Comparison of ENCODE assay signal across 20 mouse cellular contexts in genomic region chr15:102346444-102346843, GRCm38 (mm10). TPM values are rescaled to one million over a fixed set of nuclear protein-coding genes. Genes with fewer than 3 reads are reported as not detected.
DNase-seq lines count a peak whose midpoint lies in the region; TF ChIP-seq lines count a peak whose summit lies in the region.
"Had no signal": no experiment of that assay in that cellular context is flagged by ENCODE, and none has a peak within 500 bp of the region (broad histone marks: within the 10 kb centered on the region; RNA-seq: fewer than 3 reads in every experiment).

No protein-coding gene starts in this region.

- H3K4me1 ChIP-seq in ES-E14 (ENCODE audit: control insufficient read depth in 2 of 2, insufficient read depth in 2 of 2, low read length in 2 of 2, poor library complexity in 1 of 2): peaks cover 2% of the 10 kb centered on the region in 2 experiments; a peak in 1 of 4 replicates

- in situ Hi-C loops in ES-E14 (cut with MboI; ENCODE audit: low sequenced_read_pairs in 2 of 2, unreplicated experiment in 2 of 2): no loop called here

- H3K27ac ChIP-seq in ES-E14 (ENCODE audit: insufficient read depth, low read depth, low read length, poor library complexity, severe bottlenecking): no peak overlapping the region
- H3K27ac ChIP-seq: embryonic facial prominence, embryonic 15.5 days; forebrain, embryonic 10.5 days; heart, embryonic 13.5 days; hindbrain, embryonic 12.5 days had no signal

- DNase-seq in 3T3-L1 (ENCODE audit: low read depth, low spot score) (peak; percentile 82), ES-E14 (ENCODE audit: low read depth, low spot score) (peak; percentile 73), ZHBTc4 (ENCODE audit: low read depth, low spot score) (peak; percentile 85)
- no peak for DNase-seq in layer of hippocampus, adult 8-10 months (ENCODE audit: low spot score in 2 of 2)
- no peak for DNase-seq in cerebellum, postnatal 4 days (ENCODE audit: low spot score in 2 of 2)
- no peak for DNase-seq in layer of hippocampus, adult 11-12 months (ENCODE audit: low spot score)
- DNase-seq: adrenal gland, adult 8-10 months; cerebellum, adult 18-20 months; cerebellum, postnatal 10 days; embryo, embryonic 11 days; gastrocnemius, postnatal 36 days; heart, adult 11 months; heart, postnatal 4 days had no signal

- no peak overlapping the region for H3K4me3 ChIP-seq in ES-E14 (ENCODE audit: insufficient read depth in 1 of 2, low read depth in 1 of 2, low read length in 2 of 2, poor library complexity in 1 of 2, severe bottlenecking in 1 of 2)
- H3K4me3 ChIP-seq: embryonic facial prominence, embryonic 15.5 days; erythroblast, embryonic 14.5 days; forebrain, embryonic 10.5 days; heart, embryonic 13.5 days; hindbrain, embryonic 12.5 days had no signal

- no peak overlapping the region for H3K9ac ChIP-seq in ES-E14 (ENCODE audit: insufficient read depth, low read depth, low read length, poor library complexity, severe bottlenecking)
- H3K9ac ChIP-seq: embryonic facial prominence, embryonic 15.5 days; heart, embryonic 13.5 days; hindbrain, embryonic 12.5 days had no signal

- H3K9me3 ChIP-seq in ES-E14 (ENCODE audit: control insufficient read depth, insufficient read depth, low read depth, low read length): no peaks in the 10 kb centered on the region
- H3K9me3 ChIP-seq: embryonic facial prominence, embryonic 15.5 days; forebrain, embryonic 10.5 days; heart, embryonic 13.5 days; hindbrain, embryonic 12.5 days had no signal

- peaks cover 37% of the 10 kb centered on the region for H3K36me3 ChIP-seq in ES-E14 (ENCODE audit: control insufficient read depth, insufficient read depth, low read length, poor library complexity, severe bottlenecking)

TF ChIP-seq in ES-E14, 5 proteins besides CTCF, POLR2A, EP300 and RAD21:
- TF ChIP-seq CHD2 (IDR thresholded peaks at IDR 0.05; ENCODE audit: low read depth, low read length): no peak
- no peak for TF ChIP-seq ZNF384 (IDR thresholded peaks at IDR 0.05; ENCODE audit: low read depth, low read length)
- TF ChIP-seq ZC3H11A (IDR thresholded peaks at IDR 0.05; ENCODE audit: borderline replicate concordance, low read depth, low read length): no peak
- no peak for TF ChIP-seq HCFC1 (IDR thresholded peaks at IDR 0.05; ENCODE audit: borderline replicate concordance, insufficient read depth, low read length)
- TF ChIP-seq MAFK (IDR thresholded peaks at IDR 0.05; ENCODE audit: insufficient read depth, low read depth, low read length): no peak

RNA-seq across cellular contexts. Expression of gene Aaas, which starts 4.1 kb away (rescaled TPM):
- 69.2 and 86.0 TPM in 2 replicates for total RNA-seq in ES-E14 (2012; rRNA removed)
- 10 to 100 TPM; 20.6 to 33.5 (median 24.7) TPM for total RNA-seq in layer of hippocampus, adult 8-10 months (2022)

RNA-seq across cellular contexts. Expression of gene Myg1, which starts 14.9 kb away (rescaled TPM):
- total RNA-seq in ES-E14 (2012; rRNA removed): 84.7 and 109 TPM in 2 replicates
- total RNA-seq in layer of hippocampus, adult 8-10 months (2022): 10 to 100 TPM; 66.5 to 76.4 (median 71.6) TPM

RNA-seq across cellular contexts. Expression of gene Pfdn5, which starts 20.5 kb away (rescaled TPM):
- 139 and 201 TPM in 2 replicates for total RNA-seq in ES-E14 (2012; rRNA removed)
- total RNA-seq in layer of hippocampus, adult 8-10 months (2022): 100 to 1,000 TPM; 400 to 493 (median 445) TPM

RNA-seq across cellular contexts. Expression of gene Sp7, which starts 20.5 kb away (rescaled TPM):
- 0.09 TPM in 1 of 2 replicates, not detected in the other for total RNA-seq in ES-E14 (2012; rRNA removed)
- under 1 TPM; 0.37 to 0.78 (median 0.59) TPM for total RNA-seq in layer of hippocampus, adult 8-10 months (2022)
- total RNA-seq: common myeloid progenitor, adult 5-6 weeks; gastrocnemius, adult 8-10 months; gastrocnemius, postnatal 36 days; heart, postnatal 4 days had no signal

RNA-seq across cellular contexts. Expression of gene Espl1, which starts 50.4 kb away (rescaled TPM):
- 84.1 TPM in 2 replicates for total RNA-seq in ES-E14 (2012; rRNA removed)
- total RNA-seq in layer of hippocampus, adult 8-10 months (2022): 1 to 10 TPM in 2 of 4 experiments, under 1 TPM in 2; 0.67 to 2.4 (median 1.1) TPM

Comparison
In these comparisons a context has a peak if more than half of its experiments do, and no peak if none do; other contexts are left out.
1. DNase-seq: peak in 3T3-L1 (single experiment), ES-E14 (single experiment) and ZHBTc4 (single experiment); none in layer of hippocampus, adult 8-10 months (0 of 2), cerebellum, postnatal 4 days (0 of 2) and layer of hippocampus, adult 11-12 months (single experiment).